24 mouse cellular contexts compared by ENCODE assay signal in genomic region chr5:150561376-150561775, GRCm38 (mm10). TPM values are rescaled to one million over a fixed set of nuclear protein-coding genes. Genes with fewer than 3 reads are reported as not detected.
"Had no signal": no experiment of that assay in that cellular context is flagged by ENCODE, and none has a peak within 500 bp of the region (broad histone marks: within the 10 kb centered on the region; RNA-seq: fewer than 3 reads in every experiment).

No protein-coding gene starts in this region.

- DNase-seq: lung, adult 2 months; lung, postnatal 14 days; lung, postnatal 36 days; right cerebral cortex, postnatal 14 days; spleen, adult 18-20 months; thymus, adult 18-20 months; thymus, postnatal 14 days; thymus, postnatal 36 days had no signal

- H3K9ac ChIP-seq: liver, embryonic 15.5 days; liver, postnatal 0 days; lung, embryonic 15.5 days; midbrain, embryonic 13.5 days; midbrain, embryonic 15.5 days; neural tube, embryonic 12.5 days had no signal

- H3K36me3 ChIP-seq: midbrain, embryonic 15.5 days had no signal

- H3K27ac ChIP-seq: liver, embryonic 15.5 days; lung, embryonic 15.5 days; macrophage; midbrain, embryonic 13.5 days; midbrain, embryonic 15.5 days; neural tube, embryonic 12.5 days had no signal

- H3K4me1 ChIP-seq: liver, embryonic 15.5 days; lung, embryonic 15.5 days; megakaryocyte, embryonic 14.5 days; midbrain, embryonic 13.5 days; midbrain, embryonic 15.5 days; neural tube, embryonic 12.5 days had no signal

- H3K9me3 ChIP-seq: liver, embryonic 15.5 days; lung, embryonic 15.5 days; megakaryocyte, embryonic 14.5 days; midbrain, embryonic 13.5 days; midbrain, embryonic 15.5 days; neural tube, embryonic 12.5 days had no signal

- H3K4me3 ChIP-seq: liver, embryonic 15.5 days; lung, embryonic 15.5 days; megakaryocyte, embryonic 14.5 days; midbrain, embryonic 13.5 days; midbrain, embryonic 15.5 days; myocyte; neural tube, embryonic 12.5 days had no signal

- H3K4me2 ChIP-seq: liver, embryonic 15.5 days; lung, embryonic 15.5 days; midbrain, embryonic 11.5 days; midbrain, embryonic 13.5 days; midbrain, embryonic 15.5 days; neural tube, embryonic 12.5 days had no signal

- H3K27me3 ChIP-seq: liver, embryonic 15.5 days; lung, embryonic 15.5 days; megakaryocyte, embryonic 14.5 days; midbrain, embryonic 13.5 days; midbrain, embryonic 15.5 days; neural tube, embryonic 12.5 days had no signal

- ATAC-seq: liver, postnatal 0 days; lung, postnatal 0 days; midbrain, embryonic 13.5 days; midbrain, embryonic 15.5 days had no signal

RNA-seq across cellular contexts. Expression of gene Zar1l, which starts 43.4 kb away (rescaled TPM):
- total RNA-seq: megakaryocyte progenitor cell, adult 5-6 weeks; neutrophil, adult 5-6 weeks had no signal
- polyA plus RNA-seq: liver, embryonic 15.5 days; liver, postnatal 0 days; lung, adult 2 months; lung, embryonic 15.5 days; lung, postnatal 0 days; macrophage; midbrain, embryonic 11.5 days; midbrain, embryonic 13.5 days; midbrain, embryonic 15.5 days; myocyte; neural tube, embryonic 12.5 days; neural tube, embryonic 14.5 days; stomach, embryonic 14.5 days; thymus, postnatal 0 days had no signal
